Mouse (Mus musculus) spleen, adult 18-20 months (tissue): Measurements from ENCODE around the gene Ccnd3.

Experiments used
- DNase-seq, 2 experiments: peaks; one replicate each; pipeline ENCODE4 v3.0.0; 2022; ENCODE audit warnings: mixed read lengths in 2 of 2

Gene Ccnd3

GRCm38 (mm10) chr17:47554621-47555020 lies 49.8 kb downstream of the Ccnd3 start:
- DNase-seq = no peak

GRCm38 (mm10) chr17:47557179-47557578 lies 52.3 kb downstream of the Ccnd3 start:
- no peak for DNase-seq

GRCm38 (mm10) chr17:47559726-47560125 lies 54.9 kb downstream of the Ccnd3 start:
- DNase-seq = no peak

- DNase-seq = no peak
Measured at GRCm38 (mm10) chr17:47562875-47563274, 58.0 kb downstream of the Ccnd3 start.

- no peak for DNase-seq
Measured at GRCm38 (mm10) chr17:47564612-47565011, 59.8 kb downstream of the Ccnd3 start.

- DNase-seq = no peak
Measured at GRCm38 (mm10) chr17:47566133-47566532, 61.3 kb downstream of the Ccnd3 start.

- DNase-seq = no peak
Measured at GRCm38 (mm10) chr17:47567271-47567670, 62.4 kb downstream of the Ccnd3 start.

- DNase-seq = no peak
Measured at GRCm38 (mm10) chr17:47568389-47568788, 63.5 kb downstream of the Ccnd3 start.

GRCm38 (mm10) chr17:47568951-47569527 lies 64.2 kb downstream of the Ccnd3 start:
- no peak for DNase-seq

- DNase-seq = no peak
Measured at GRCm38 (mm10) chr17:47571621-47572020, 66.8 kb downstream of the Ccnd3 start.

GRCm38 (mm10) chr17:47572436-47572835 lies 67.6 kb downstream of the Ccnd3 start:
- no peak for DNase-seq

GRCm38 (mm10) chr17:47574028-47574427 lies 69.2 kb downstream of the Ccnd3 start:
- no peak for DNase-seq

GRCm38 (mm10) chr17:47574830-47575229 lies 70.0 kb downstream of the Ccnd3 start:
- no peak for DNase-seq

- DNase-seq = no peak
Measured at GRCm38 (mm10) chr17:47578655-47579054, 73.8 kb downstream of the Ccnd3 start.

GRCm38 (mm10) chr17:47580962-47581361 lies 76.1 kb downstream of the Ccnd3 start:
- no peak for DNase-seq

GRCm38 (mm10) chr17:47588517-47588916 lies 83.7 kb downstream of the Ccnd3 start:
- no peak for DNase-seq

GRCm38 (mm10) chr17:47591073-47591472 lies 86.2 kb downstream of the Ccnd3 start:
- no peak for DNase-seq

GRCm38 (mm10) chr17:47593215-47593853 lies 88.5 kb downstream of the Ccnd3 start:
- peak; percentile 86 to 97 for DNase-seq

GRCm38 (mm10) chr17:47593854-47594182 lies 89.0 kb downstream of the Ccnd3 start:
- no peak for DNase-seq

GRCm38 (mm10) chr17:47594183-47594968 lies 89.5 kb downstream of the Ccnd3 start:
- peak; percentile 42 to 54 for DNase-seq

- no peak for DNase-seq
Measured at GRCm38 (mm10) chr17:47594969-47595247, 90.1 kb downstream of the Ccnd3 start.

GRCm38 (mm10) chr17:47595248-47596161 lies 90.7 kb downstream of the Ccnd3 start:
- no peak for DNase-seq

GRCm38 (mm10) chr17:47596162-47596838 lies 91.4 kb downstream of the Ccnd3 start:
- no peak for DNase-seq
